Mouse (Mus musculus) heart, postnatal 14 days (tissue): ENCODE results near the gene Fubp3. TPM values are rescaled to one million over a fixed set of nuclear protein-coding genes. Genes with fewer than 3 reads are reported as not detected.

Source experiments
- DNase-seq, 2 experiments: peaks; one replicate each; pipeline ENCODE4 v3.0.0; 2021 to 2022
- intact Hi-C: fragments of 180-260 bp; cut with DNase I; formaldehyde crosslinking; loops from one replicate; pipeline ENCODE4 v1.15.1; 2025
- total RNA-seq, 2 experiments: library from RNA; stranded (reverse); gene quantifications; 2 replicates each; pipeline ENCODE4 v1.2.3; 2021

Fubp3 gene
- total RNA-seq, 2 experiments from 2014 or later = 21.0 to 24.1 TPM

DNA sequence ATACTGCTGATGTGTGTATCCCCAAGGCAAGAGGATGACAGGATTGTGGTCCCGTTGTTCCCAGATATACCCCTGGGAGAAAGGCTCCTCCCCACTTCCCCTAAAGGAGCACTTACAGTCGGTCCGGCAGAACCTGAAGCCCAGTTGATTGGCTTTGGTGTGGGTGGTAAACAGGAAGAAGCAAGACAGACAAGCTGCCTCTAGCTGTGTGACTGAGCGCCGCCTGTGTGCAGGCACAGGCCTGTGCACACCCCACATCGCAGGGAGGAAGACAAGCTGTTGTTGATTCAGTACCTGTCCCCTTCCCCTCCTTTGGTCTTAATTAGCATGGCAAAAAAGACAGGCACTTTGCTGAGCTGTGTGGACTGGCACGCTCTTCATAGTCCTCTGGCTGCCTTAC is 41.3 kb downstream of the Fubp3 start:
- DNase-seq = no peak
- intact Hi-C loops = no loop called here

DNA sequence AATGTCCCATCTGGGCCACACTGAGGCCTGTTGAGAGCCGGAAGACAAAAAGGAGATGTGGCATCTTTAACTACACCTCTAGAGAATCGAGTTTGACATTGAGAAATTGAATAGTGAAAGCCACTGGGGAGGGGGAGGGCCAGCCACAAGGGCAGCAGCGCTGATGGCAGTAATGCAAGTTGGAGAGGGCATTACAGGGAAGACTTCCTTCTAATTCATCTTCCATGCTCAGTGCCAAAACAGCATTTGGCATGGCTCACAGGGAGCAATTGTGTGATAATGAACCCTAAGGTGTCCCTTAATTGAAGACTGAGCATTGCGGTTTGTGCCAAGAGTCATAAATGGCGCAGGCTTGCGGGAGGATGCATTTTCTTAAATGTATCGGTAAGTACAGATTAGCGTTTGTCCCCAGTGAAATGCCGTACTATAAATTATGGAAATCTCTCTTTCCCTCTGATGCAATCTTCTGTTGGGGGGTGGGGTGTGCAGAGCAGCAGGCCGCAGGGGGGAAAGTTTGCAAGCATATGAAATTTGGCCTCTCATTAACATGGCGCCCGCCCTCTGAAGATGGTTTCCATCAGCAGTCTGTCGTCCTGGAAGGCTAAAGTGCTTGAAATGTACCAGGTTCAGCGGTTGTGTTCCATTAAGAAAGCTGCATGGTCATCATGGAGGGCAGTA is 46.2 kb downstream of the Fubp3 start:
- no peak for DNase-seq
- intact Hi-C loops = no loop called here

DNA sequence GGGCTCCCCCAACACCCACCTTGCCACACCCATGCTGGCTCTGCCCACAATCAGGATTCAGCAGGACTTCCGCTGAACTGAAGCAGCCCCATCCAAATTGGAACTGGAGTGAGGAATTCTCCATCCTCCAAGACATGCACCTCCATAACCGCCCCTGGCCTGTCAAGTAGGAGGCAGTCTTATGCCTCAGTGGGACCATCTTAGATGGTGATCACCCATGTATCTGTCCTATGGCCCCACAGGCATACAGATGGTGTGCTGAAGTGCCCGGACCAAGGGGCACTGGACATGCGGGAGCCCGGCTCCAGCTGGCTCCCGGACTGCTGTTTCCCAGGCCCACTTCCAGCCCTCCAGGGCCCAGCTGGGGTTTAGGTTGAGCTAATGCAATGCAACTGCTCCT is 46.8 kb downstream of the Fubp3 start:
- intact Hi-C loops = no loop called here
- no peak for DNase-seq

DNA sequence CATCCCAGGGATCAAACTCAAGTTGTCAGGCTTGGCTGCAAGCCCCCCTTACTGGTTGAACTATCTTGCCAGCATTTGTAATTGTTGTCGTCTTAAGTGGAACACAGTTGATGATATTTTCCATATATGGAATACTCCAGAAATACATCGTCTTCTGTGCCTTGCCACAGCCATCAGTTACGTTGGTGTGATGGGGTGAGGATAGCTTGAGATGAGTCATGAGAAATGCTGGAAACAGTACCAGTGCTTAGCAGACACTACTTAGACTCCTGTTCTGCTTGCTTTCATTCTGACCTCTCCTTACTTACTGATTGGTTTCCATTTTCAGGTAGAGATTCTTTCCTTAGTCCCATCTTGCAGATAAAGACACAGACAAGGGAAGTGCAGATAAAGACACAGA is 61.1 kb downstream of the Fubp3 start:
- no peak for DNase-seq
- intact Hi-C loops = no loop called here

DNA sequence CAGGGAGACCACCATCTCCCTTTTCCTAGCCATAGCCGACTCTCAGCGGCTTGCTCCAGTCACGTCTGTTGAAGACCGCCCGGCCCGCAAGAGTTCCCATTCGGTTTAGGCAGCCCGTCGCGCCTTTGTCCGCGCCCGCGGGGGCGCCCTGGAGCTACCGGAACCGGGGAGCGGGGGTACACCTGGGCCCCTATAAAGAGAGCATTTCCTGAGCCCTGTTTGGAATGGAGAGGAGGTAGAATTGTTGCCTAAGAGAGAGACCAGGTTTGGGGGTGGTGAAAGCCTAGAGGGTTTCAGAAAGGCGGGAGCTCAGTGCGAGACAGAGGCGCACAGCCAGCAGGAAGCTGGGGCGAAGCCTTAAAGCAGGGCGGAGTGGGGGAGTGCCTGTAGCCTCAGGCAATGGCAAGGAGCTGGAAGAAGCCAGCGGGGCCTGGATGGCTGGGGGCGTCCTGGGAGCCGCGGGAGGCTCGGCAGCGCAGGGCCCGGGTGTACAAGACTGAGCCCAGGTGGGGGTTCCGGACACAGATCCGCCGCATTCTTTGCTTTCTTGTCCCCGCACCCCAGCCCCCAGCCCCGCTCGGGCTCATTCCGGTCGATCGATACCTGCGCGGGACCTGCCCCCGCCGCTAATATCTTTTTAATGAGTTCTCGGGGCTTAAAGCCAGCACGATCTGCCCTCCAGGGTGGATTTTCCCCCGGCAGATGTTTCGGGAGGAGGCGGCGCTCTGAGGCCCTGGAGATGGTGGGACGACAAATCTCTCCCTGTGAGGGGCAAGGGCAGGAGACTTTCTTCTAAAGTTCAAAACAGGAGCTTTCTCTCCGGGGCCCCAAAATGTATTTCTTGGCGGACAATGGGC is 63.1 kb downstream of the Fubp3 start:
- intact Hi-C loops = no loop called here

DNA sequence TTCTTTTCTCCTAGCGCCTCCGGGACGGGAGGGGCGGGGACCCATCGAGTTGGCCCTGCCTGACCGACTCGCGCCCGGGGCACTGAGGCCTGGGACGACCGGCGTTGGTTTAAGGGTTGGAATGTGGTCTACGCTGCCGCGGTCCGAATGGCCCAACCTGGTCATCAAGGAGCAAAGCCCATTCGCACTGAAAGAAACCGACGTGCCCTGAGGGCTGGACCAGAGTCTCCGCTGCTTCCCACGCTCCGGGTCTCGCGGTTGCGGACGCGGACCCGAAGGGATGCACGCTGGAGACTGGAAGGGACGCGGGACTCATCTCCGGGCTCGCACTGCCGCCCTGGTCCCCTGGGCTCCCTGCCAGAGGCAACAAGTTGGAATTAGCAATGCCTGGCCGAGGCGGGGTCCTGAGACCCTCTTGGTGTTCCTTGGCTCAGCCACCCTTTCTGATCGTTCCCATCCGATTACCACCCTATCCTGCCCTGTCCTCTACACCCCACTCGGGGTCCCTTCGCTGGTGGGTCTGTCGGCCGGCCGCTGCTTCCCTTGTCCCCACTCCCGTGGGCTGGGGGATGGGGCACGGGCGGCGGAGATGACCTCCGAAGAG is 63.8 kb downstream of the Fubp3 start:
- intact Hi-C loops = no loop called here
- DNase-seq = peak in 1 of 2 experiments; percentile 23

More for the DNA sequence above, 63.1 kb downstream of the Fubp3 start:
- no peak for DNase-seq

DNA sequence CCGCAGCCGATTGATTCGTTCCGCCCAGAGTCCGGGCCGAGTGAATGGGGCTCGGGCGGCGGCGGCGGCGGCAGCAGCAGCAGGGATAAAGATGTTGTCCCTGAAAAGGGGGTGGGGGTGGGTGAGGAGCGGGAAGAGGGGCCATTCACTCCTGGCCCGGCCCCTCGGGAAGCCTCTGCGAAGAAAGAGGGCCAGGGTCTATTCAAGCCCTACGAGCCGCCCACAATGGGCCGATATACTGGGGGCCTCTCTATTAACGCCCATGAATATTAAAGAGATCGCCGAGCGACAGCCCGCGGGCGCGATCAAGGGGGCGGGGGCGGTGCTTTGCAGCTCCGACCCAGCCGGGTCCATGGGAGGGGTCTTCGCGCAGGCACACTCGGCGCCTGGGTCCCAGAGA is 64.3 kb downstream of the Fubp3 start:
- intact Hi-C loops = no loop called here
- DNase-seq = no peak

DNA sequence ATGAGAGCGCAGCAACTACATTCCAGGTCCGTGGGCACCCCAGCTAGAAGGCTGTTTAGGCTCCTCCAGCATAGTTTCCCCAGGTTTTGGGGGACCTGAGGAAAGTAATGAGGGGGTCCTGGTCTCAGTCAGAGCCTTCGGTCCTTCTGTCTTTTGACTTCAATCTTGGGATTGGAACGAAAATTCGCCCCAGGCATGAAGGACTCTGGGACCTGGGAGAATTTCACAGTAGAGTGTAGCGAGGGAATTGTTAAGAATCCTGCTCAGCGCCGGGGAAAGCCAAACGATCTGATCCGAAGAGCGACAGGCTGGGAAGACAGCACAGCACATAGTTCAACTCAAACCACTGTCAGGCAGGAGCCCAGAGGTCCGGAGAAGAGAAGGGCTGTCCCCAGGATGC is 64.9 kb downstream of the Fubp3 start:
- intact Hi-C loops = no loop called here
- DNase-seq = no peak

DNA sequence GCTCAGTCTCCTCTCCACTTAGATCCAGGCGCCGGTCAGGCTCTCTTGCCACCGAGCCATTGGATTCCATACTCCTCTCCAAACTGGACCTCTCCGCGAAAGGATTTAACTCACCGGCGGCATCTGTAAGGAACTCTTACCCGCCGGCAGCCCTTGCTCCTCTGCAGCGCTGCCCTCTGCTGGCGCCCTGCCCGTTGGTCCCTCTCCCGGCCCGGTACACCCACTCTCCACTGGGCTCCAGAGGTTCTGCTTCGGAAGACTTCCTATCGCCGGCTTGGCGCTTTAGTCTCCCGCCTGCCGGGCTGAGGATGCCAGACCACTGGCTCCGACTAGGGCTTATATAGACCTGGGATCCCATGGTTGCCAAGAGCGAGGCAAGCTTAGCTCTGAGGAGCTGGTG is 65.4 kb downstream of the Fubp3 start:
- intact Hi-C loops = no loop called here
- peak; percentile 35 to 38 for DNase-seq

DNA sequence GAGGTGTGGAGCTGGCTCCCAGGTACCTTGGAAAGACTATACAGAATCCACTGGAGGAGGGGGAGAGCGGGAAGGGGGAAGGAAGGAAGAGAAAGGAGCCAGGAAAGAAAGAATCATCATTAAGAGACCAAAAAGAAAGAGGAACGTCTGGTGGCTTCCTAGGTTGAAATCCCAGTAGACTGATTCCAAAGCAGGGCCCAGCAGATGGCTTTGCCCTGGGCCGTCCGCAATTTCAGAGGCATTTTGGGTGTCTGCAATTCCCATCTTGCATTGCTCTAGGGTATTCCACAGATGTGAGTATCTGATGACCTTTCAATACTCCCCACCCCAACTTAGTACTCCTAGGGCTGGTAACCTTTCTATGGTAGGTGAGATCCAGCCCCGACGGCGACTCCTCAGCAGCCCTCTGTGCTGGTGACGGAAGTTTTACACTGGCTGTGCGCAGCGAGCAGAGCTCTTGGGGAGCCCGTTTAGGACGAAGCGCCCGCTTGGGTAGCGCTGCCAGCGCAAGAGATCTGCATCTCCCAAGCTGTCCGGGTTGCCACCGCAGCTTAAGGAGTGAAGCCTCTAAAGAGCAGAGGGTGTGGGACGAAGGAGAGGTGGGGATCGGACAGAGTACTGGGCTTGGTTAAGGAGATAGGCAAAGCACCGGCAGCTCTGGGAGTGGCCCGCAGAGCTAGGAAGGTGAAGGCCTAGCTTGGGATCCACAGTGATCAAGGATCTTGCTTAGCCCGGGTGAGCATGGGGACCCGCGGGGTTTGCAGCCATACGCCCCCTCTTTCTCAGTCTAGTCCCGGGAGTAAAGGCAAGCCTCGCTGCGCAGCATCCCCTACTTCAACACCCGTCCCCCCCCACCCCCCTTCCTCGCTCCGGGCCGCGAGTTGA is 66.4 kb downstream of the Fubp3 start:
- no peak for DNase-seq
- intact Hi-C loops = no loop called here

DNA sequence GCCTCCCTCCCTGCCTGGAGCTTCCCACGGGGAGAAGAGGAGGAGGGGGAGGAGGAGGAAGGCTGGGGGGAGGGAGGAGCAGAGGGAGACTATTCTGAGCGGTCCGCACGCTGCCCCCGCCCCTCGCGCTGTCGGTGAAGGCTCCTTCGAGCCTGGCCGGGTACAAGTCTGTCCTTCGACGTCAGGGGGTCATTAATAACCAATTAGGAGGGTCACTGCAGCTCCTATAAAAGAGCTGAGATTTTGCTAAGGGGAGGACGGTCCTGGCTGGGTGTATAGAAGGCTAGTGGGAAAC is 67.0 kb downstream of the Fubp3 start:
- no peak for DNase-seq
- intact Hi-C loops = no loop called here

DNA sequence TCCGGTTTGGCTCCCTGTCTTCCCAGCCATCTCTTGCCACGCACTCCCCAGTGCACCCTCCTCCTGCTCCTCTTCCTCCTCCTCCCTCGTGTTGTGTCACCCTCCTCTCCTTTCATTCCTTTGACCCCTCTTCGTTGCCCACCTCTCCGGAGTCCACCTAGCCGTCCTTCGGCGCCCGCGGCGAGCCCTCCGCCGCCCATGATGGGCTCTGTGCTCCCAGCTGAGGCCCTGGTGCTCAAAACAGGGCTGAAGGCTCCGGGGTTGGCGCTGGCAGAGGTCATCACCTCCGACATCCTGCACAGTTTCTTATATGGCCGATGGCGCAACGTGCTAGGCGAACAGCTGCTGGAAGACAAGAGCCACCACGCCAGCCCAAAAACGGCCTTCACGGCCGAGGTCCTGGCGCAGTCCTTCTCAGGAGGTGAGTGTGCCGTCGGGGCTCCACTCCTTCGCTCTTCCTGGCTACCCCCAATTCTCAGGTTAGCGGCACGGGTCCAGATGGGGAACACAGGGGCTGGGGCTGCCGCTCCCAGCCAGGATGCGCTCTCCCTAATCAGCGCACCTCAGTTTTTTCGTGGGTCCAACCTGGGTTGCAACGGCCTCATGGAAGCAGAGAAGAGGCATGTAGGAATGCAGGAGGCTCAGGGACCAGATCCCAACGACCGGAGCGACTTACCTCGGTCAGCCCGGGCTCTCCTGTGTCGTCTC is 67.6 kb downstream of the Fubp3 start, which contains the start of gene Prdm12:
Gene Prdm12, plus strand, starts transcription at position 137 of the 708 bp plus-strand sequence.
- intact Hi-C loops = no loop called here
- DNase-seq = no peak

DNA sequence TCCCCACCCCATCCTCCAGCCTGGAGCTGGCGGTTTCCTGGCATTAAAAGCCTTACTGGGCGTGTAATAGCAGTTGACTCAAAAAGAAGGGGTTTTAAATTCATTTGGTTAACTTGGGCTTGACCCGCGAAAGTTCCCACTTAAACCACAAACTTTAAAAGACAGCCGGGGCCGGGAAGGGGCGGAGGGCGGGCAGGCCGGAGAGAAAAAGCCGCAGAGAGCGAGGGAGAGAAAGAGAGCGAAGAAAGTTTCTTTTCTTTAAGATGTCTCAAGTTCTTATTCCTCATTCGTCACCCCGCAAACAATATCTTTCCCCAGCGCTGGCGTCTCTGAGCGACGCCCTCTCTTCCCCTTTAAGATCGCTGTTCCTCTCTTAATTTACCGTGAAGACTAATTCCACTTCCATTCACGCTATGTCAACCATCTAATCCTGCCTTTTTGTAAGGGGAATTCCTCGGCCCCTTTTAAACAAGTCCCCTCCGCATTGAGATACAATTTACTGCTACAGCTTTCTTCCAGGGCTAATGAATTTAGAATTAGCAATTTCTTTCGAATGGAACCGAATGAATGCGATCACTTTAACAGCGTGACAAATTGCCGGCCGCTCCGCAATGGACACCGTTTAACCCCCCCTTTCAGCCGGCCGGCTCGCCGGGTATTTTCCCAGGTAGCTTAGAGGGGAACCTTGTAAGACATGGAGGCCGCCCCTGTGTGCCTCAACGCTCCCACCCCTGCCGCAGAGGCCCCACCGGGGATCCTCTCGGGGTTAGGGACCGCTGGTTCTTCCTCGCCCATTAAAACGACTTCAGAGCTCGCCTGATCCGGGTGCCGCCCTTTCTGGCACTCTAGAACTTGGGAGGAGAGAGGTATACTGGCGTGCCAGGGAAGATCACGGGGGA is 68.4 kb downstream of the Fubp3 start:
- intact Hi-C loops = no loop called here
- DNase-seq = no peak

DNA sequence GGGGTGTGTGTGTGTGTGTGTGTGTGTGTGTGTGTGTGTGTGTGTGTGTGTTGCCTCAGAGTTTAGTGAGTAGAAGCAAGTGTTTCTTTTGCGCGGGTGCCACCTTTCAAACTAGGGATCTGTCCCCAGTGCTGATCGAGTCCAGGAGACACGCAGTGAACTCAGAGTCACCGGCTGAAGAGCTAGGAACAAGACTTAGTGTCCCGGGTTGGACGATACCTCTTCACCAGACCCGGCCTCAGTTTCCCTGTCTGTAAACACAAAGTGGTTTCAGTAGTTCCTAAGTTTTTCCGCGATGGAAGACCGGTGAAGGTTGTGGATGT is 69.0 kb downstream of the Fubp3 start:
- DNase-seq = no peak

DNA sequence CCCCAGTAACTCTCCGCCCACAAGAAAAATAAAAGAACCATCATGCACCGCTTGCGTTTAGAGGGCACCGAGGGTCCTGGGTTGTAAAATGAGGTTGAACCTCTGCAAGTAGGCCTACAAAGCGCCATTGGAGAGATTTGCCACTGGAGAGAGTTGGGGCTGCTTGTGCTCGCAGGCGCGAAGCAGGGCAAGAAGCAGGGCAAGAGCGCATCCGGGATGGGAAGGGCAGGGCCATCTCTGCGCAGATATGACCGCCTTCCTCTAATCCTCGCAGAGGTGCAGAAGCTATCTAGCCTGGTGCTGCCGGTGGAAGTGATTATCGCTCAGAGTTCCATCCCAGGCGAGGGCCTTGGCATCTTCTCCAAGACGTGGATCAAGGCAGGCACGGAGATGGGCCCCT is 69.5 kb downstream of the Fubp3 start:
- intact Hi-C loops = no loop called here
- no peak for DNase-seq

More for the DNA sequence above, 69.0 kb downstream of the Fubp3 start:
- intact Hi-C loops = no loop called here

DNA sequence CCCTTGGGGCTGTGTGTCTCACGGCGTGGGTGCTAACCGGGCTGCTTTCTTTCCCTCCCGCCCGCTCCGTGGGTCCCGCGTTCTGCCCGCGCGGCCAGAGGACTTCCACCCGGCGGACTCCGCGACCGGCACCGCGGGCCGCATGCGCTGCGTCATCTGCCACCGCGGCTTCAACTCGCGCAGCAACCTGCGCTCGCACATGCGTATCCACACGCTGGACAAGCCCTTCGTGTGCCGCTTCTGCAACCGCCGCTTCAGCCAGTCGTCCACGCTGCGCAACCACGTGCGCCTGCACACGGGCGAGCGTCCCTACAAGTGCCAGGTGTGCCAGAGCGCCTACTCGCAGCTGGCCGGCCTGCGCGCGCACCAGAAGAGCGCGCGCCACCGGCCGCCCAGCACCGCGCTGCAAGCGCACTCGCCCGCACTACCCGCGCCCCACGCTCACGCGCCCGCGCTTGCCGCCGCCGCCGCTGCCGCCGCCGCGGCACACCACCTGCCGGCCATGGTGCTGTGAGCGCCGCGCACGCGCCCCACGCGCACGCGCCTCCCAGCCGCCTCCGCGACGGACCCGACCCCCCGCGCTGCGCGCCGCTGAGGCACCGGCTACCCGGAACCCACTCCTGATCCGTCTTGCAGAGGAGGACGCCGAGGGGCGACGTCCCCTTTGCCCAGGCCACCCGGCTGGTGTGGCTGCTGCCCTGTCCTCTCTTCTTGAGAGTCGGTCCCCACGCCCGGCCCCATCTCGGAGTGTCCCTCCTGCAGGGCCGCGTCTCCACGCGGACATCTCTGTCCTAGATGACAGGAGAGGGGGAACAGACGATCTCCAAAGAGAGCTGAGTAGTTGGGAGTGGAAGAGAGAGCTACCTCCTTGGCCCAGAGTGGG is 81.8 kb downstream of the Fubp3 start:
- no peak for DNase-seq
- intact Hi-C loops = no loop called here

DNA sequence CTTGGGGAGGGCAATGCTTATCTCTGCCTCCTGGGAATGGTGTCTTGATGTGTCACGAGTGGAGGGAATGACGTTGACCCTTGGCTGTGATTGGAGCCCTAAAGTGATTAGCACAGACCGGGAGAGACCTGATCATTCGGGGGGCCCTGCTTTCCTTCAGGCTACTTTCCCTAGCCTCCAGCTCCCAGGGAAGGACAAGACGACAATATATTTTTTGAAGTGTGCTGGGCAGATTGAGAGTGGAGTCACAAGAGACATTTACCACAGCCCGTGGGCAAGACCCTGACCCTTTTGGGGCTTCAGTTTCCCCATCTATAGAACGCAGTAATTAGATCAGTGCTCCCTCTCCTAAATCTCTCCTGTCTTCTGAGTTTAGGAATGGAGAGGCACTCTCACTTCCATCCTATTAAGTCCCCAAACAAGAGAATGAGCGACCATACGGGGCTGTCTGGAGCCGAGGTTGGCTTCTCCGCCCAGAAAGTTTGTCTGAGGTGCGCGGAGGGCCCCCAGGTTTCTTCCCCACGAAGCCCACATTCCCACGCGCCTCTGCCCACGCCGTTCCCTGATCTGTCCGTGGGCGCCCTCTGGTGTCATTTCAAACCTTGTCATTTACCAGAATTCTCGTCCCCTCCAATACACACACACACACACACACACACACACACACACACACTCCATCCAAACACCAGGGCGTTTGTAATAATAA is 82.6 kb downstream of the Fubp3 start:
- intact Hi-C loops = loop anchor here (1.0 kb wide), 1 partner anchor 172 kb away; no protein-coding TSS in a partner anchor
- DNase-seq = peak; percentile 52 to 69

DNA sequence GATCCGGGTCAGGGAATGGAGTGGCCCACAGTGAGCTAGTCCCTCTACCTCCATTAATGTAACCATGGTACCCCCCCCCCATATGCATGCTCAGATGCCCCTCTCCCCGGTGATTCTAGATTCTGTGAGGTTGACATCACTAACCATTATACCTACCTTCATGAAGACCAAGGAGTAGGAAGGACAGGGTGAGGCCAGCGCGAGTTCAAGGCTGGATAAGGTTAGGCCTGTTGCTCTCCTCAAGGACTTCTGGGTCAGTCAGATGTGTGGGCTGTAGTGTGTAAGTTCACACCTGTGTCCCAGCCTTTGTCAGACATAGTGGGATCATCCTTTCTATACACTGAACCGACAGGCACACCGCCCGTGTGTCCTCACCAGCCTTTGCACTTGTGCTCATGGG is 83.9 kb downstream of the Fubp3 start:
- intact Hi-C loops = no loop called here

More for the DNA sequence above, 83.9 kb downstream of the Fubp3 start:
- DNase-seq = no peak
